Mouse (Mus musculus) embryonic fibroblast, embryonic 13.5 days (primary cell): ENCODE data around the gene Tmem26. TPM values are rescaled to one million over a fixed set of nuclear protein-coding genes. Genes with fewer than 3 reads are reported as not detected.
A peak's percentile ranks its signal among the peaks of the same experiment; 100 is the strongest.
"Not testable (repeated sequence)": the region's sequence is repeated elsewhere in the genome, so short reads cannot be mapped to it uniquely, and the experiment has no call there.

Source experiments
- H3K27ac ChIP-seq: 2 replicates; pipeline ENCODE4 v1.5.1; 2012; ENCODE audit warnings: low read length, control low read depth, inconsistent platforms; ENCODE audit not compliant: insufficient read depth
- H3K4me1 ChIP-seq: 2 replicates; pipeline ENCODE4 v1.6.1; 2011; ENCODE audit warnings: low read length; ENCODE audit not compliant: control insufficient read depth, insufficient read depth
- H3K4me3 ChIP-seq: 2 replicates; pipeline ENCODE4 v1.5.1; 2011; ENCODE audit warnings: mild to moderate bottlenecking, control low read depth, low read length; ENCODE audit not compliant: insufficient read depth
- CTCF ChIP-seq: IDR thresholded peaks from 2 replicates; pipeline ENCODE4 v1.5.1; 2011; ENCODE audit warnings: mild to moderate bottlenecking, control low read depth, low read length, moderate library complexity, borderline replicate concordance; ENCODE audit not compliant: insufficient read depth
- POLR2A ChIP-seq: IDR thresholded peaks from 2 replicates; pipeline ENCODE4 v1.6.1; 2011; ENCODE audit warnings: low read depth, mild to moderate bottlenecking, control low read depth, low read length, moderate library complexity
- polyA plus RNA-seq: library from polyadenylated mRNA; stranded (reverse); fragments of >200 nt; gene quantifications from 2 replicates; pipeline ENCODE4 v1.2.4, GENCODE M21; 2011; ENCODE audit warnings: low read depth; ENCODE audit not compliant: missing spikeins, insufficient read length

Gene Tmem26
- polyA plus RNA-seq, 1 experiment, result 24.3 TPM

DNA sequence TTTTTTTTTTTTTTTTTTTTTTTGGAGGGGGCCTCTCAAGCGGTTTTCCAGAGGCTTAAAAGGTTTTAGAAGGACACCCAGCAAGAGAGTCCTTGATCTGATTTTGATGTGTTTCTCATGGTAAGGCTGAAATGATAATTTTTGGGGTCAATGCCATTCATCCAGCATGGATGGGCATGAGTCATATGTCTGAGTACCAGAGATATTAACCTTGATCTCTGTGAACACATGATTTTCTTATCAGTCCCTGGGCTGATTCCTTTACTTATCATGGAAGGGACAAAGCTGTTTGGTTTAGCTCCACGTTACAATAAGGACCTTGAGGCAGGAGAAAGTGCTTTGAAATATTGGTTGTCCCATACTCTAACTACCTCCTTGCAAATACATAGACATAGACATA is 10.5 kb upstream of the Tmem26 start:
- Histone ChIP-seq H3K4me1 (peaks cover 3% of the 10 kb centered on the region; the same call in 1 of the 2 replicates), H3K4me3 (no peak overlapping the region), H3K27ac (no peak overlapping the region)
- TF ChIP-seq CTCF (no peak), POLR2A (no peak)

DNA sequence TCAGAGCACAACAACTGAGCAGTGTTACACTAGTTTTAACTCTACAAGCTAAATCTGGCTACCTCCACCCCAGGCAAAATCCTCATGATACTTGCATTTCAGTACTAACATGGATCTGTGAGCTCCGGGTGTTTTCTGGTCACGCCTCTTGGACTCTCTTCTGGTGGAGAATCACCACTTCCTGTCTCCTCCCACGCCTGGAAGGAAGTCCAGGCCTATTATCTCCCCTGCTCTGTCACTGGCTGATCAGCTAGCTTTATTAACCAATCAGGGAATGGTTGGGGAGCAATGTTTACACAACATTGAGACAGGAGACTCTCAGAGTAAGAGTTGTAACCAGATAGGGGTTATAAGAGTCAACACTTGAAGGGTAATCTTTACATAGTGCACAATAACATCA is 9.1 kb upstream of the Tmem26 start:
- Histone ChIP-seq H3K4me1 (peaks cover 3% of the 10 kb centered on the region; the same call in 1 of the 2 replicates), H3K4me3 (no peak overlapping the region), H3K27ac (no peak overlapping the region)
- TF ChIP-seq CTCF (no peak), POLR2A (no peak)

DNA sequence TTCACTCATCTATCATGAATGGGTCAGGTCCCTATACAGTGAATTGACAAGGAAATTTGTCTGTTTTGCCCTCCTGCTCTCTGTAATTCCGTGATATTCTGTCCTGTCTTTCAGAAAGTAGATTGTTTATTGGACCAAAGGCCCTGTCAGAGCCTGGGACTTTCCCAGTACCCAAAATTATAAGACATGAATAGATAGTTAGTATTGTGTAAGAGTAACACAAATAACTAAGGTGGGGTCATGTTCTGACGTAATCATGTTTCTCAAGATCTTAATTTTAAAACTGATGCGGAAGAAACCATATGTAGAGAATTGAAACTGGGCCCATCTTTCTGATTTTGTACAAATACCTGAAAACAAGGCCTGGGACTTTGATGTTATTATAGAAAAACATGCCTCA is 8.1 kb upstream of the Tmem26 start:
- Histone ChIP-seq H3K27ac (no peak overlapping the region), H3K4me3 (no peak overlapping the region), H3K4me1 (peaks cover 3% of the 10 kb centered on the region; the same call in 1 of the 2 replicates)
- TF ChIP-seq CTCF, result no peak
- no peak for TF ChIP-seq POLR2A

DNA sequence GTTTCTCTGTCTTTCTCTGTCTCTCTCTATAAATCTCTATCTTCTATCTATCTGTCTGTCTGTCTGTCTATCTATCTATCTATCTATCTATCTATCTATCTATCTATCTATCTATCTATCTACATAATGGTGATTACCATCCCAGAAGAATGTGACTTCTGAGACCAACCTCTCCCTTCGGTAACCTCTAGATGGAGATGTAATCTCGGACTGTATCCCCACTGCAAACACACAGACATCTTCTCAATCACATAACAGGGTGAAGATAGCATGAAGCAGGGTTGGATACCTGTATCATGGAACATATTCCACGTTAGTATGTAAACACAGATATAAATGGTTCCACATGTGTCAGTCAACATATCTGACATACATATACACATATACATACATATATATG is 5.1 kb upstream of the Tmem26 start:
- TF ChIP-seq POLR2A (no peak), CTCF (no peak)
- Histone ChIP-seq H3K27ac (no peak overlapping the region), H3K4me1 (0 out of 2 replicates have a peak, but pooled peaks cover 1% of the 10 kb centered on the region), H3K4me3 (no peak overlapping the region)

DNA sequence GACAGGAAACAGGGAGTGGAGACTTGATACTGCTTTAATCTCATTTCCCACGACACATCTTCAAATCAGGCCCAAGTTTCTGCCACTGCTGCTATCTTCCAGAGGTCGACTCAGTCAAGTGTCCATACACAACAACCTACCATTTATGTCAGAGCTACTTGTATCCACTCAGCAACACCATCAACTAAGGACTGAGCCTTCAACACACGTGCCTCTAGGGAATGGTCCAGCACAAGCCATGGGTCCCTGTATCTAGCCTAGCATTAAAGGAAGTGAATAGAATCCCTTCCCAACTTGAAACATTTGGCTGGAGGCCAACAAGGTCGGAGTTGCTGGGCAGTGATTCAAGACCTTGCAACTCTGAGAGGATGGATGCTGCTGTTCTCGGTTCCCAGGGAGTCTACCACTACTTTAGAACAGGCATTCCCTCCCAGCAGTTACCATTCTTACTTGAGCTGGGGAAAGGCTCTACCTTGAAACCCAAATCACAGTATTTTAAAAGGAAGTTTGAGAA is 2.5 kb upstream of the Tmem26 start:
- TF ChIP-seq CTCF (no peak), POLR2A (no peak)
- Histone ChIP-seq H3K4me1 (peaks cover 2% of the 10 kb centered on the region; the same call in 1 of the 2 replicates), H3K27ac (no peak overlapping the region)

DNA sequence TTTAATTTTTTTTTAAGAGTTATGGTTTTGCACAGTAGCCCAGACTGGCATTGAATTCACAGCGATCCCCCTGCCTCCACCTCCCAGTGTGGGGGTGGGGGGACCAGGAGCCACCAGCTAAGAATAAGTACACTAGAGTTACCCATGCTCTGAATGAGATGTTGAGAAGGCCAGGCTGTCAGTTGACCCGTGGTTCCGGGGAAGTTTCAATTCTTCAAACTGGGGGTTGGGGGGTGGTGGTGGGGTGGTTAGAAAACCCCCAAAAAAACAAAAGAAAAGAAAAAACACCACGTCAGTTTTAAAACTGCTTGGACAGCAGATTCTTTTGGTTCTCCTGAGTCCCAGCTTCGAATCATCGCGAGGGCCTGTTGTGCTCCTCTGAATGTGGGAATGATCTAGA is 431 bp upstream of the Tmem26 start:
- Histone ChIP-seq H3K4me3 (no peak overlapping the region), H3K4me1 (peaks cover 2% of the 10 kb centered on the region; the same call in 1 of the 2 replicates), H3K27ac (no peak overlapping the region)
- no peak for TF ChIP-seq CTCF
- no peak for TF ChIP-seq POLR2A

More for the DNA sequence above, 2.5 kb upstream of the Tmem26 start:
- no peak overlapping the region for H3K4me3 ChIP-seq

DNA sequence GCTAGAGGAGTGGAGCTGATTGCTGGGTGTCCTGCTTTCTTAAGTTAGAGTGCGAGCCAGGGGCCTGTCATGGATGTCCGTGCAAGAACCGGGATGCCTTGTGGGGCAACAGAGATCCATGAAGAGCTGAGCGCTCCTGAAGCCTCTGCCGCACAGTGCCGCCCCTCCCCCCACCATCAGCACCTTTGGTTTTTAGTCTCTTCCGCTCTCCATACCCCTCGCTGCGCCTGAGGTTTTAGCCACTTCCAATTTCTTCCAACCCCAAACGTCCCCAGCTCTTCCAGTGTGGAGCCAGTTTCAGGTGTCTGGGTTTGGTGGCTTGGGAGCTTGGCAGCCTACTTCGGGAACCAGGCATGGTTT is 895 bp downstream of the Tmem26 start:
- Histone ChIP-seq H3K4me3 (peak overlapping the region; percentile 19), H3K4me1 (peaks cover 2% of the 10 kb centered on the region; the same call in 1 of the 2 replicates), H3K27ac (no peak overlapping the region)
- TF ChIP-seq POLR2A (no peak), CTCF (no peak)

DNA sequence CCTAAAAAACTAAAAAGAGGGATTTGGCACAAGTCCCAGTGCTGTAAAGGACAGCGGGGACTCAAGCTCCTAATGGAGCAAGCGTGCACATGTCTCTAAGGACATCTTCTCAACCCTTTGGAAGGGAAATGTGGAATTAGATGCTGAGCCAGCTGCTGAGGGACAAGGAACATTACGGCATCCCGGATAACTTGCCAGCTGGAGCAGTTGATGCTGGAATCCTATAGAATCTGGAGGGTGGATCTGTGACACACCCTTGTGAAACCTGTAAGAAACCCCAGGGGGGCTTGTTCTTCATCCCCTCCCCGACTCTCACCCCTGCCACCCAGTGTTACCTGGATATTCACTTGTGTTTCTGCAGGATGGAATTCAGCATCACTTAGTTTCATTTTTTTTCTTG is 4.0 kb downstream of the Tmem26 start:
- H3K4me3 ChIP-seq, result no peak overlapping the region
- no peak for TF ChIP-seq POLR2A
- TF ChIP-seq CTCF, result no peak
- H3K27ac ChIP-seq, result no peak overlapping the region
- peaks cover 2% of the 10 kb centered on the region; the same call in 1 of the 2 replicates for H3K4me1 ChIP-seq

DNA sequence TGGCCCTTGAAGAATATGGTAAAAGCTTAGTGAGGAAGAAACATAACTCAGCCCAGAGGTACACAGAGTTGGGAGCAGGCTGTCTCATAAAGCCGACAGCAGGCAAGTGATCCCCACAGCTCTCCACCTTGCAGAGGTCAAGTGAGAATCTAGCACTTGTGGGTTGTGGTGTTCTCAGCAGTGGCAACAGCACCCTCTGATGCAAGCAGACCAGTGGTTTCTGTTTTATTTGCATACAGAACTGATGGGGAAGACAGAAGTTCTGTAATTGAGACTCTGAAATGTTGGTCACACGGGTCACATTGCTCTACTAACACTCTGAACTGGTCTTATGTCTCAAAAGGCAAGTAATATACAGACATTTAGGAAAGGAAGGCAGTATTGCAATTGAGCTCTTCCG is 12.2 kb downstream of the Tmem26 start:
- Histone ChIP-seq H3K4me3 (no peak overlapping the region), H3K27ac (no peak overlapping the region), H3K4me1 (no peaks in the 10 kb centered on the region)
- TF ChIP-seq POLR2A, result no peak
- no peak for TF ChIP-seq CTCF

DNA sequence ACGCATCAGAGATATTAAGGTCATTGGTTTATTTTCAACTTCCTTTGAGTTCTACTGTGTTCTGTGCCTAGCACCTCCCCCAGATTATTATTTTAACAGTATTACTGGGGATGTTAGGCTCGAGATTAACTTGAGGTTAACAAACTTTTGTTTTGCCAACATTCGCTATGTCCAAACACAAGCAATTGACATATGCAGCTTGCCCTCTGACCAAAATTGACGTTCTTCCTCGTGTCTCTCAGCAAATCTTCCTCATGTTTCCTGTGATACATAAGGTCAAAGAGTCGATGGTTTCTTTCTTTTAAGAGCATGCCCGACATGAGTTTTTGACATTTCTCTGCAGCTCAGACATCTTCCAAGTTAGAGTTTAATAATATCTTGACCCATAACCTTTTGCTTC is 13.9 kb downstream of the Tmem26 start:
- TF ChIP-seq CTCF (no peak), POLR2A (no peak)

DNA sequence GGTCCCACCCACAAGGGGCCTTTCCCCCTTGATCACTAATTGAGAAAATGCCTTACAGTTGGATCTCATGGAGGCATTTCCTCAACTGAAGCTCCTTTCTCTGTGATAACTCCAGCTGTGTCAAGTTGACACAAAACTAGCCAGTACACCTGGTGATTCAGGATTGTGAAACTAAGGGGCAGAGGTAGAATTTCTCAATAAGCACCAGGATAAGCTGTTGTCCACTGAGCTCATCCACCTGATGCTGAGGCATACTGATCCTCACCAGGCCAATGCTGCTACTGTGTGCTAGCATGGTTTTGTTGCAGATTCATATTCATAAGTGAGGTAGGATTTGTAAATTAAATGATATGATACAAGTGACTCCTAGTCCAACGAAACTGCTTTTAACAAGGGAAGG is 15.5 kb downstream of the Tmem26 start:
- not testable (repeated sequence) for H3K27ac ChIP-seq, H3K4me1 ChIP-seq, H3K4me3 ChIP-seq

More for the DNA sequence above, 13.9 kb downstream of the Tmem26 start:
- Histone ChIP-seq H3K4me3 (no peak overlapping the region), H3K27ac (no peak overlapping the region), H3K4me1 (no peaks in the 10 kb centered on the region)
